Mouse (Mus musculus) E14TG2a.4 (cell line): Measurements from ENCODE around the gene Fat3.

Experiments used
- CTCF ChIP-seq: conservative IDR thresholded peaks from 2 replicates; pipeline ENCODE4 v1.5.1; 2014; ENCODE audit warnings: low read length
- POU5F1 ChIP-seq: IDR thresholded peaks from 2 replicates; pipeline ENCODE4 v1.6.1; 2014; ENCODE audit warnings: low read length, borderline replicate concordance

- TF ChIP-seq CTCF, result no peak
- TF ChIP-seq POU5F1, result no peak
Measured at GRCm38 (mm10) chr9:15870013-15870412, 631.1 kb downstream of the Fat3 start.
